Mouse (Mus musculus) left cerebral cortex, adult 2 months (tissue): ENCODE measurements at regions not wholly inside any gene's neighbourhood (a gene's known extent, or its start where the extent isn't known, plus 50 kb on each side); places are given as distances from the start of the nearest gene placed in this dataset.

Experiments used
- DNase-seq, 2 experiments: peaks; one replicate each; pipeline ENCODE4 v3.0.0; 2021 to 2022; ENCODE audit warnings: low spot score in 2 of 2, mixed read lengths in 1 of 2; ENCODE audit errors: extremely low spot score in 1 of 2
- H3K27ac ChIP-seq: fragments of 200-600 bp; 2 replicates; pipeline ENCODE4 v1.8.1; 2022
- H3K4me3 ChIP-seq: fragments of 200-600 bp; 2 replicates; pipeline ENCODE4 v1.8.1; 2022
- CTCF ChIP-seq: fragments of 200-600 bp; IDR thresholded peaks from 2 replicates; pipeline ENCODE4 v1.8.1; 2022; ENCODE audit warnings: antibody characterized with exemption, mild to moderate bottlenecking, moderate library complexity
- intact Hi-C: fragments of 180-260 bp; cut with DNase I; formaldehyde crosslinking; loops from one replicate; pipeline ENCODE4 v1.15.1; 2025

DNA sequence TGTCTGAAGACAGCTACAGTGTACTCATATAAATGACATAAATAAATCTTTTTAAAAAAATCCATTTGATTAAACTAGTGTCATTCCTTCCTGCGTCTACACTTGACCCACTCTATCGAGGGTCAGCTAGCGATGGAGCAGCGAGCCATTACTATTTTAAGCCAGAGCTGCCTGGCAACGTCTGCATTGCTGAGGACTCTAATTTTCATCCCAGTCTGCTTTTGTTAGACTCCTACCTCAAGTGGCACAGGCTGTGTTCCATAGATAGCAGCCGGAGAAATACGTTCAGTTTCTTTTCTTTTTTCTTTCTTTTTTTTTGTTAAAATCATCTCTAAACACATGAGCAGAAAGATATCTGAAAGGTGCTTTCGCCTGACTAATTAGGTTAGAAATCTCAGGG, 211.5 kb downstream of the Dusp6 start:
- intact Hi-C loops: loop anchor here (2.0 kb wide), 1 partner anchor 152 kb away; no protein-coding TSS in a partner anchor
- DNase-seq: no peak
- Histone ChIP-seq H3K4me3 (no peak overlapping the region), H3K27ac (peak overlapping the region; percentile 55)
- TF ChIP-seq CTCF: peak; percentile 16

DNA sequence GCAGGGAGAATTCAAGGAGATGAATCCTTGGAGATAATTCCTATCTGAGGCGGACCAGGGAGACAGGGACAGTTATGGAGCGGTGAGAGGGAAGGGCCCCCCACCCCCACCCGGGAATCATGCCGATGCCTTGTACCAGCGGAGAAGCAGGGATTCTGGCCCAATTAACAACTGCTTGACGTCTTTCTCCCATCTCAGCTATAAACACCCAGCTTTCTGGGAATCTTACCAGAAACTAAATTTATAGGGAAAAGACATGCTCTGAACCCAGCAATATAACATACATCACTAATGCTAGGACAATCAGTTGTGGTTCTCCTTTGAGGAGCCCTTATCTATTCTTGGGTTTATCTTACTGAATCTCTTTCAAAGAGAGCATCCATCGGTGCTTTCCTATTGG, 213.2 kb downstream of the Dusp6 start:
- H3K27ac ChIP-seq: peak overlapping the region; percentile 71
- no peak for TF ChIP-seq CTCF

DNA sequence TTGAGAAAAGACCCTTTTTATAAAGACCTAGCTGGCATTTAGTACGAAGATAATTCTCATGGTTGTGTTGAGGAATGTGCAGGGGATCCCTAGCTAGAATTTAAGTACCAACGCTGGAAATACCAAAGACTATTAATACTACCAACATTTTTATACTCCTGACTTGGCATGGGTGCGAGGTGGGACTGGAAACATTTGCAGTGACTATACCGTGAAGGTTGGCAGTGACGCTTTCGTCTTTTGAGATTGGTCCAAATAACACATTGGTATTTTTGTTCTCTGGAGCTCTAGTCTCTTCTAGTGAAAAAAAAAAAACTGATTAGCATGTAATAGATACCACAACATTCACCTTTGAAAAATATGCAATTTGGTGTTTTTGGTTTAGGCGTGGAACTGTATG, 213.7 kb downstream of the Dusp6 start:
- DNase-seq: peak in 1 of 2 experiments; percentile 33
- TF ChIP-seq CTCF: no peak
- intact Hi-C loops: loop anchor here (2.0 to 5.0 kb wide), 5 partner anchors 76 to 309 kb away; partner anchors contain the start of gene Dusp6
- Histone ChIP-seq H3K4me3 (no peak overlapping the region), H3K27ac (peak overlapping the region; percentile 77)

More for the DNA sequence above, 213.2 kb downstream of the Dusp6 start:
- no peak for DNase-seq
- intact Hi-C loops: loop anchor here (2.0 to 5.0 kb wide), 5 partner anchors 75 to 309 kb away; partner anchors contain the start of gene Dusp6
- no peak overlapping the region for H3K4me3 ChIP-seq

DNA sequence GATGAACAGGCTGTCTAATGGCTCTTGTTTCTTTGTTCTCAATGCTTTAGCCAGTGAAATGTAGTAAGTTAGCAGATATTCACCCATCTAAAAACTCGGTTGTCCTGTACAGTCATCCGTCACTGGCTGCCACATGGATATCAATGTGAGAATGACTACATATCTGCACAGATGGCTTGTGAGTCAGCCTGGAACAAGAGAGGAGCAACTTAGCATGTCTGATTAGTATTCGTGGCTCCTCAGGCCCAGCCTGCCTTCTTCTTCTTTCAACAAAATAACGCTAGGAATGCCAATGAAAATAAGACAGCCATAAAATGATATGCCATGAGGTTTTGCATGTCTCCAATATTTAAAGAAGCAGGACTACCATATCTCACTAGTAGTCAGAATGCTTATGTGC, 217.5 kb downstream of the Dusp6 start:
- TF ChIP-seq CTCF: no peak
- Histone ChIP-seq H3K4me3 (no peak overlapping the region), H3K27ac (peak overlapping the region; percentile 72)
- intact Hi-C loops: loop anchor here (5.0 kb wide), 1 partner anchor 42 kb away; no protein-coding TSS in a partner anchor
- DNase-seq: peak in 1 of 2 experiments; percentile 48

DNA sequence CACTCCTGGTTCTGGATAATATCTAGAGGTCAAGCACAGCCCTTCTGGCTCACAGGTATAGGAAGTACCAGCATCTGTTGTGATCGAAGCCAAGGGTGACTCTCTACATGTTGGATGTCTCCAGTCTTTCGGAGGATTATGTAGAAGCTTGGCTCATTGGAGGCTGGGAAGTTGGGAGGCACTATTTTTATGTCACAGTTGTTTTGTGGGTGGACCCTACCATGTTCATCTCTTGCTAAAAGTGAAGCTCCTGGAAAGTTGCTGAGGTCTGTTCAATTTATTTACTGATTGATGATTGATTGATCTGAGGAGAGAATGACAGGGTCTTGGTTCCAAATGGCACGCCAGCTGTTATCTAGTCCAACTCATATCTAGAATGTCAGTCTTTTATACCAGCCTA, 219.0 kb downstream of the Dusp6 start:
- Histone ChIP-seq H3K4me3 (no peak overlapping the region), H3K27ac (no peak overlapping the region)
- intact Hi-C loops: loop anchor here (5.0 kb wide), 1 partner anchor 40 kb away; no protein-coding TSS in a partner anchor
- no peak for TF ChIP-seq CTCF
- no peak for DNase-seq

DNA sequence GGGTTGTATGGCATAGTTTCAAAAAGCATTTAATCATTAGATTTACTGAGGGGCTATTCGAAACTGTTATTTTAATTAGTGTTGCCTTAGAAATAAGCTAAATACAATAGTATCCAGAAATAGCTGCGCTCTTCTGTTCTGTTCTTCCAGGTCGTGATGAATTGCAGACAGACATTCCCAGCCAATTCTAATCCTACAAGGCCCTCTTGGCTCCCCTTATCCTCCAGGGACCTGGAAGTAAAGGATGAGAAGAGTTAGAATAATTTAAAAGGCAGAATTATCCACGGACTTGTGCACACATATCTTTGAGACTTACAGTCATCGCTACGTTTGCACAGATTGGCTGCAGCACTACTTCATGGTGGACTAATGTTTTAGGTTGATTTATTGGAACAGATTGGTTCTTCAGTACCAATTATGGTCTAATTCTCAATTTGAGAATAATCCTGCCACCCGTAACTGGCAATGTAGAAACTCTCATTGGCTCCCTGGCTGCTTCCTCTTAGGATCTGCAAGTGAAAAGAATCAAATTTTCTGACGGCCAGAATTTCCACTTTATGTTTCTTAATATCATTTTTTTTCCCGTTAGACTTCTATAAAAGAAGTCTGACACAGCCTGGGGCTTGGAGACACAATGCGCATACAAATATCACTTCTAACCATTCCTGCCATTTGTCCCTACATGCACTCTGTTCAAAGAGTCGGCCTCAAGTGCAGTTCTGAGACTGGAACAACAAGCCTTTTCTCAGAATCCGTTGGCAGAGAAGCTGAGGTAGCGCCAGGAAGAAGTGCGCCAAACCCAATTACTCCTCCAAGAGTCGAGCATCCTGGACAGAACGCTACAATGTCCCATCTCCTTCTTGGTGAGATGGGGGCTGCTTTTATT, 225.4 kb downstream of the Dusp6 start:
- DNase-seq: no peak
- H3K4me3 ChIP-seq: no peak overlapping the region
- intact Hi-C loops: no loop called here
- TF ChIP-seq CTCF: no peak
- no peak overlapping the region for H3K27ac ChIP-seq

DNA sequence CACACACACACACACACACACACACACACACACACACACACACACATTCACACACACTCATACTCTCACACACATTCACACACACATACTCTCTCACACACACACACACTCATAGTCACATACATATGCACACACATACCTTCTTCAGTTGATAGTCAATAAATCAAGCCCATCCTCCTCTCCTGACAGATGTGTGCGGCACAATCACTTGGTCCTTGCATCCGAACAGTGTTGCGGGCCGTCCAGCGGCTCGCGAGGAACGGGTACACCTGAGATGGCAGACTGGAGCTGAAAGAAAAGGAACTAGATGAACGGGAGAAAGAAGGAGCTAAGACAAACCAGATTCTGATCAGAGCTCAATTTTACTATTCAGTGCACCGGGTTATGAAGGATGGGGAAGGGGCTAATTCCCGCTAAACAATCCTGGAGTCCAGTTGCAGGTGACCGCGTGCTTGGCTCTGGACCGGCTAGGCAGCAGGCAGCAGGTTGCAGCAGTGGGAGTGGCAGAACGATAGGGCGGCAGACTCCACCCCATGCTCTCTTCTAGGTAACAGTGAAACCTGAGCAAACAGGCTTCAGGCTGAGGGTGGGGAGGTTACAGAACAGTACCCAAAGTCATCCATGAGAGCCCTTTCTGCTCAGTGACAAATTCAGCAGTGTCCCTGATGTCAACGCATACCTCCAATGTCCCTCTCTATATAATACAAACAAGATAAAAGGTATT, 247.8 kb downstream of the Csl start:
- Histone ChIP-seq H3K27ac (no peak overlapping the region), H3K4me3 (no peak overlapping the region)
- intact Hi-C loops: no loop called here
- no peak for DNase-seq
- TF ChIP-seq CTCF: no peak

DNA sequence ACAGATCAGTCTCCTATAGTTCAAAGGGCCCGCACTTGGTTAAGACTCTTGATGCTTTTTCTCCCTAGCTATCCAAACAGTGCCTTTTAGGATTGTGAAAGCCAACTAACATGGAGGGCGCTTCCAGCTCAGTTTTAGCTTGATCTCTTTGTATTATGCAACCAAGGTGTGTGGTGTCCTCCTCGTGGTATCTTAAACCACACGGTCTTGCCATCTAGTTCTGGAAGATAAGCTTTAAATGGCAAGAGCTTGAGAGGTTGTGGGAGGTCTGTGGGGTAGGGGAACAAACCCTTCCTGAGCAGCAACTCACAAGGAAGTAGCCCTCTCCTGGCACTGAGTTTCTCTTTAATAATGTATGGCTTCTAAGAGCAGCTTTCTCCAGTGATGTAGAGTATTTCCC, 241.5 kb downstream of the Csl start:
- DNase-seq: no peak
- no peak for TF ChIP-seq CTCF
- intact Hi-C loops: no loop called here
- H3K27ac ChIP-seq: no peak overlapping the region
- H3K4me3 ChIP-seq: no peak overlapping the region

DNA sequence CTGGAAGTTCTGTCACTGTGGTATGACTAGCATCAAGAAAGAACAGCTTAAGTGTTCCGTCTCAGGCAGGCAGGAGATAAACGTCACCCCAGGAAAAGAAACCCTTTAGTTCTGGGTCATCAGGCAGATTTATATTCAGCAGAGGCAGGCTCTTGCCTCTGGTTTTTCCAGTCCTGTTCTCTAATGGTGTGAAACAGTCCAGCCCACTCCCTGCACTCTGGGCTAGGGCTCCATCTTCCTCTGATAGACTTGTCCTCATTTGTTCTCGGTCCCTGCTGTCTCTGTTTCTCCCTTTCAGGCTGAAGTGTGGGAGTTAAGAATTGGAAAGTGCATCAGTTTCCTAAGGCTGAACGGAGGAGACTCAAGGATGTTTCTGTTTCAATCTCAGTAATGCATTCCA, 240.0 kb downstream of the Csl start:
- peak in 1 of 2 experiments; percentile 27 for DNase-seq
- intact Hi-C loops: no loop called here
- Histone ChIP-seq H3K27ac (peak overlapping the region; percentile 62), H3K4me3 (no peak overlapping the region)
- no peak for TF ChIP-seq CTCF

DNA sequence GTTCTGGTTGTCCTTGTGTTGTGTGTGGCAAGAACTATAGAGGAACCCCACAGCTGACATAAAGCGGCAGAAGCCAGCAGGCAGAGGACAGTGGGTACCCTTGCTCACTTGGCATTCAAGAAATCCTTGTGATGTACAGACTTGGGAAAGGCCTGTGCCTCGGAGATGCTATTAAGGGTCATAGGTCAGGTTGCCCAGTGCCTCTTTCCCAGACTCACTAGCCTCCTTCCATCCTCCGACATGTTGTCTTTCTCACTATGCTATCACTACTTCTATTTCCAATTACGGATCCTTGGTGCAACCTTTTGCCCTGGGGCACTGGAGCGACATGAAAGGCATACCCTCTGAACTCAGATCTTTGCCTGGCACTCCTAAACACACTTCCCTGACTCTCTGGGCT, 235.6 kb downstream of the Csl start:
- intact Hi-C loops: loop anchor here (5.0 kb wide), 2 partner anchors 42 to 257 kb away; no protein-coding TSS in a partner anchor
- no peak for TF ChIP-seq CTCF
- no peak overlapping the region for H3K4me3 ChIP-seq
- H3K27ac ChIP-seq: no peak overlapping the region
- DNase-seq: no peak

DNA sequence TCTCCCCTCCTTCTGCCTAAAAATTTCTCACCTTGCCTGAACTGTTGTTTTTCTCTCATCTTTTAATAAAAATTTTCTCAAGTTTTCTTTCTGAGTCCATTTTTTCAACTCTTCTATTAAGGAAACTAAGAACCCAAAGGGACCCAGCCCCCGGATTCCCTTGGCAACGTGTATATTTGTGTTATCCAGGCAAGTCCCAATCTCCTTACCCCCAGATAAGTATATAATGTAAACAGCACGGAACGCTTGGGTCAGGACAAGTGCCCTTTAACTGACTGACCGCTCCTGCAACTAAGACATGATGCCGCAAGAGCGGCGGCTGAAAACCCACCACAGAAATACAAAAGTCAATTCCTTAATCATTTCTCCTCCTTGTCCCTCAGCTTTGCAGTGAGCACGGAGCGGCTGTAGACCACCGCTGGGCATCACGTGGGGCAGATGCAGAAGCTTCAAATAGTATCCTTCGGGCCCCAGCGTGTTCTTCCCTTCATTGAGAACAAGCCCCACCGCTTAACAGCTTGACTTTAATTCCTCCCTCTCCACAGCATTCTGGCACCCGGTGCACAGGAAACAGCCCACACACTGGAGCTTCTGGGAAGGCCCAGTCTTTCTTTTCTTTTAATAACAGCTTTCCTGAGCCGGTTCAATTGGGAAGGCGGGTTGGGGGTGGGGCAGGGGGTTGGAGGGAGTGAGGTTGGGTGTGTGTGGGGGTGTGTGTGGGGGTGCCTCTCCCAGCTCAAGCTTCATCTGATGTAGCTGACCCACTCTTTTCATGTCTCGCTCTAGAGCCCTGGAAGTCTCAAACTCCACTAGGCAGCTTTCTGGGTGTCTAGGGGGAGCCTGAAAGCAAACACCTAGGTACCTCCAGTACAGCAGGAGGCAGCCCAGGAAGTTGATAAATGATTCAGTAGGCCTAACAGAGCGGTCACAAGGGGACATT, 234.9 kb downstream of the Csl start:
- H3K4me3 ChIP-seq: no peak overlapping the region
- DNase-seq: peak; percentile 17 to 25
- intact Hi-C loops: loop anchor here (5.0 kb wide), 2 partner anchors 42 to 257 kb away; no protein-coding TSS in a partner anchor
- TF ChIP-seq CTCF: no peak
- H3K27ac ChIP-seq: no peak overlapping the region
